Mouse (Mus musculus) liver, embryonic 13.5 days (tissue): Measurements from ENCODE around the gene Polr2e. TPM values are rescaled to one million over a fixed set of nuclear protein-coding genes. Genes with fewer than 3 reads are reported as not detected.
A peak's percentile ranks its signal among the peaks of the same experiment; 100 is the strongest.

Experiments used
- ATAC-seq: fragments of 200-750 bp; cut with Nextera tagmentation; 2 replicates; pipeline ENCODE4 v1.8.0; 2017; ENCODE audit warnings: low read depth, mild to moderate bottlenecking, moderate number of reproducible peaks, moderate library complexity
- DNase-seq: peaks from one replicate; pipeline ENCODE4 v3.0.0; 2022
- H3K27ac ChIP-seq: fragments of 300-500 bp; sonication (generic); 2 replicates; pipeline ENCODE4 v1.5.1; 2015; ENCODE audit warnings: moderate library complexity, mild to moderate bottlenecking, inconsistent platforms
- H3K27me3 ChIP-seq: fragments of 300-500 bp; sonication (generic); 2 replicates; pipeline ENCODE4 v1.6.1; 2015; ENCODE audit warnings: mild to moderate bottlenecking, inconsistent platforms
- H3K36me3 ChIP-seq: fragments of 300-500 bp; sonication (generic); 2 replicates; pipeline ENCODE4 v1.6.1; 2015; ENCODE audit warnings: mild to moderate bottlenecking, inconsistent platforms
- H3K4me1 ChIP-seq: fragments of 300-500 bp; sonication (generic); replicated peaks from 2 replicates; pipeline ENCODE4 v1.6.1; 2015; ENCODE audit warnings: inconsistent platforms
- H3K4me2 ChIP-seq: fragments of 300-500 bp; sonication (generic); 2 replicates; pipeline ENCODE4 v1.6.1; 2015; ENCODE audit warnings: inconsistent platforms, mild to moderate bottlenecking, moderate library complexity
- H3K4me3 ChIP-seq: fragments of 300-500 bp; sonication (generic); replicated peaks from 2 replicates; pipeline ENCODE4 v1.5.1; 2015; ENCODE audit warnings: mild to moderate bottlenecking, inconsistent platforms
- H3K9ac ChIP-seq: fragments of 300-500 bp; sonication (generic); 2 replicates; pipeline ENCODE4 v1.6.1; 2015; ENCODE audit warnings: mild to moderate bottlenecking, inconsistent platforms
- H3K9me3 ChIP-seq: fragments of 300-500 bp; sonication (generic); replicated peaks from 2 replicates; pipeline ENCODE4 v1.6.1; 2016; ENCODE audit warnings: inconsistent platforms
- WGBS: fragments of 180-500 bp; shearing (Covaris S2); methylation state at CpG from one replicate; pipeline ENCODE4 v1.1.7; 2015; ENCODE audit not compliant: insufficient replicate concordance; 5-methylcytosine and 5-hydroxymethylcytosine counted together
- polyA plus RNA-seq: library from polyadenylated mRNA; unstranded; fragments of >200 nt; fragmentation: Nextera tagmentation; extraction: Ambion mirVana; gene quantifications from 2 replicates; pipeline ENCODE4 v1.2.1, GENCODE M21; 2015

Polr2e gene
- polyA plus RNA-seq, 1 experiment from 2014 or later, result 120 TPM

GRCm38 (mm10) chr10:80023758-80024157 lies 15.8 kb downstream of the Polr2e start:
- Histone ChIP-seq H3K4me3 (no peak overlapping the region), H3K9me3 (no peaks in the 10 kb centered on the region), H3K4me1 (peaks cover 70% of the 10 kb centered on the region), H3K36me3 (peaks cover 64% of the 10 kb centered on the region), H3K27ac (peak overlapping the region; percentile 59), H3K27me3 (no peaks in the 10 kb centered on the region), H3K9ac (no peak overlapping the region), H3K4me2 (no peak overlapping the region)
- ATAC-seq, result no peak
- WGBS, result 71% methylated on average over 5 of the region's 5 CpGs
- DNase-seq, result no peak

GRCm38 (mm10) chr10:80022806-80023205 lies 16.8 kb downstream of the Polr2e start:
- Histone ChIP-seq H3K36me3 (peaks cover 60% of the 10 kb centered on the region), H3K27ac (no peak overlapping the region), H3K9me3 (no peaks in the 10 kb centered on the region), H3K4me2 (no peak overlapping the region), H3K9ac (no peak overlapping the region), H3K4me3 (no peak overlapping the region), H3K4me1 (peaks cover 67% of the 10 kb centered on the region), H3K27me3 (no peaks in the 10 kb centered on the region)
- no peak for DNase-seq
- no peak for ATAC-seq
- WGBS, result 80% methylated on average over 8 of the region's 8 CpGs

- DNase-seq (no peak), ATAC-seq (no peak)
- Histone ChIP-seq H3K27me3 (no peaks in the 10 kb centered on the region), H3K4me3 (no peak overlapping the region), H3K27ac (no peak overlapping the region), H3K9ac (no peak overlapping the region), H3K4me2 (no peak overlapping the region), H3K4me1 (peaks cover 67% of the 10 kb centered on the region), H3K36me3 (peaks cover 53% of the 10 kb centered on the region), H3K9me3 (no peaks in the 10 kb centered on the region)
- 89% methylated on average over 12 of the region's 12 CpGs for WGBS
Observed at GRCm38 (mm10) chr10:80022164-80022563, 17.4 kb downstream of the Polr2e start.

- no peak for DNase-seq
- no peak overlapping the region for H3K4me2 ChIP-seq
- no peak overlapping the region for H3K27ac ChIP-seq
- H3K9ac ChIP-seq, result no peak overlapping the region
- H3K36me3 ChIP-seq, result peaks cover 45% of the 10 kb centered on the region
- no peaks in the 10 kb centered on the region for H3K27me3 ChIP-seq
- no peaks in the 10 kb centered on the region for H3K9me3 ChIP-seq
- no peak overlapping the region for H3K4me3 ChIP-seq
- H3K4me1 ChIP-seq, result peaks cover 74% of the 10 kb centered on the region
- WGBS, result 78% methylated on average over 13 of the region's 13 CpGs
- ATAC-seq, result no peak
Observed at GRCm38 (mm10) chr10:80021320-80021641, 18.3 kb downstream of the Polr2e start.

GRCm38 (mm10) chr10:80020603-80021319 lies 18.8 kb downstream of the Polr2e start:
- Histone ChIP-seq H3K27ac (no peak overlapping the region), H3K27me3 (no peaks in the 10 kb centered on the region), H3K9ac (no peak overlapping the region), H3K36me3 (peaks cover 42% of the 10 kb centered on the region), H3K4me2 (no peak overlapping the region), H3K4me3 (no peak overlapping the region), H3K4me1 (peaks cover 74% of the 10 kb centered on the region), H3K9me3 (no peaks in the 10 kb centered on the region)
- no peak for DNase-seq
- no peak for ATAC-seq
- 80% methylated on average over 18 of the region's 18 CpGs for WGBS

GRCm38 (mm10) chr10:80020191-80020590 lies 19.4 kb downstream of the Polr2e start:
- Histone ChIP-seq H3K27ac (no peak overlapping the region; the same call in 1 of the 2 replicates), H3K27me3 (no peaks in the 10 kb centered on the region), H3K9ac (peak overlapping the region; percentile 67; the same call in 1 of the 2 replicates), H3K4me3 (no peak overlapping the region), H3K4me2 (peak overlapping the region; percentile 66; the same call in 1 of the 2 replicates), H3K9me3 (no peaks in the 10 kb centered on the region), H3K4me1 (peaks cover 71% of the 10 kb centered on the region), H3K36me3 (peaks cover 48% of the 10 kb centered on the region)
- 77% methylated on average over 11 of the region's 11 CpGs for WGBS
- DNase-seq (no peak), ATAC-seq (no peak)

- DNase-seq (no peak), ATAC-seq (peak; percentile 37)
- H3K9me3 ChIP-seq, result no peaks in the 10 kb centered on the region
- H3K4me3 ChIP-seq, result peak overlapping the region; percentile 39
- peaks cover 49% of the 10 kb centered on the region for H3K36me3 ChIP-seq
- peak overlapping the region; percentile 67 for H3K9ac ChIP-seq
- H3K4me2 ChIP-seq, result peak overlapping the region; percentile 66
- H3K27ac ChIP-seq, result peak overlapping the region; percentile 84
- H3K27me3 ChIP-seq, result peaks cover 3% of the 10 kb centered on the region; the same call in 1 of the 2 replicates
- peaks cover 70% of the 10 kb centered on the region for H3K4me1 ChIP-seq
- 55% methylated on average over 20 of the region's 20 CpGs for WGBS
Observed at GRCm38 (mm10) chr10:80019471-80020131, 20.0 kb downstream of the Polr2e start.

GRCm38 (mm10) chr10:80018739-80019297 lies 20.8 kb downstream of the Polr2e start:
- peaks cover 54% of the 10 kb centered on the region for H3K36me3 ChIP-seq
- H3K27me3 ChIP-seq, result peaks cover 11% of the 10 kb centered on the region
- peak overlapping the region; percentile 39 for H3K4me3 ChIP-seq
- peaks cover 70% of the 10 kb centered on the region for H3K4me1 ChIP-seq
- WGBS, result 4% methylated on average over 14 of the region's 15 CpGs
- H3K9ac ChIP-seq, result peak overlapping the region; percentile 67
- ATAC-seq, result peak; percentile 75
- peak overlapping the region; percentile 66 for H3K4me2 ChIP-seq
- no peaks in the 10 kb centered on the region for H3K9me3 ChIP-seq
- DNase-seq, result peak; percentile 63
- peak overlapping the region; percentile 84 for H3K27ac ChIP-seq

- 43% methylated on average over 14 of the region's 14 CpGs for WGBS
- Histone ChIP-seq H3K27ac (peak overlapping the region; percentile 84), H3K27me3 (peaks cover 19% of the 10 kb centered on the region), H3K4me1 (peaks cover 72% of the 10 kb centered on the region), H3K4me3 (peak overlapping the region; percentile 59), H3K9me3 (no peaks in the 10 kb centered on the region), H3K36me3 (peaks cover 60% of the 10 kb centered on the region), H3K4me2 (peak overlapping the region; percentile 78), H3K9ac (peak overlapping the region; percentile 72)
- DNase-seq (no peak), ATAC-seq (no peak)
Observed at GRCm38 (mm10) chr10:80017771-80018170, 21.8 kb downstream of the Polr2e start.

- H3K4me1 ChIP-seq, result peaks cover 72% of the 10 kb centered on the region
- H3K9ac ChIP-seq, result peak overlapping the region; percentile 72
Observed at GRCm38 (mm10) chr10:80017361-80017760, 22.2 kb downstream of the Polr2e start.

GRCm38 (mm10) chr10:80016931-80017330 lies 22.7 kb downstream of the Polr2e start:
- H3K9ac ChIP-seq, result peak overlapping the region; percentile 72
- WGBS, result 18% methylated on average over 10 of the region's 10 CpGs
- H3K4me1 ChIP-seq, result peaks cover 72% of the 10 kb centered on the region
- H3K27ac ChIP-seq, result peak overlapping the region; percentile 84
- H3K9me3 ChIP-seq, result no peaks in the 10 kb centered on the region
- DNase-seq (peak; percentile 30), ATAC-seq (peak; percentile 22; the same call in 1 of the 2 replicates)
- H3K36me3 ChIP-seq, result peaks cover 60% of the 10 kb centered on the region
- H3K4me3 ChIP-seq, result peak overlapping the region; percentile 59
- peaks cover 19% of the 10 kb centered on the region for H3K27me3 ChIP-seq
- peak overlapping the region; percentile 78 for H3K4me2 ChIP-seq

More at GRCm38 (mm10) chr10:80017361-80017760, 22.2 kb downstream of the Polr2e start:
- peak overlapping the region; percentile 59 for H3K4me3 ChIP-seq
- ATAC-seq (peak; percentile 44), DNase-seq (peak; percentile 60)
- H3K27me3 ChIP-seq, result peaks cover 19% of the 10 kb centered on the region
- H3K36me3 ChIP-seq, result peaks cover 60% of the 10 kb centered on the region
- H3K27ac ChIP-seq, result peak overlapping the region; percentile 84
- no peaks in the 10 kb centered on the region for H3K9me3 ChIP-seq
- H3K4me2 ChIP-seq, result peak overlapping the region; percentile 78
- 14% methylated on average over 3 of the region's 3 CpGs for WGBS
